Mouse (Mus musculus): Measurements from ENCODE around the gene 1700007K13Rik.

Gene 1700007K13Rik

DNA sequence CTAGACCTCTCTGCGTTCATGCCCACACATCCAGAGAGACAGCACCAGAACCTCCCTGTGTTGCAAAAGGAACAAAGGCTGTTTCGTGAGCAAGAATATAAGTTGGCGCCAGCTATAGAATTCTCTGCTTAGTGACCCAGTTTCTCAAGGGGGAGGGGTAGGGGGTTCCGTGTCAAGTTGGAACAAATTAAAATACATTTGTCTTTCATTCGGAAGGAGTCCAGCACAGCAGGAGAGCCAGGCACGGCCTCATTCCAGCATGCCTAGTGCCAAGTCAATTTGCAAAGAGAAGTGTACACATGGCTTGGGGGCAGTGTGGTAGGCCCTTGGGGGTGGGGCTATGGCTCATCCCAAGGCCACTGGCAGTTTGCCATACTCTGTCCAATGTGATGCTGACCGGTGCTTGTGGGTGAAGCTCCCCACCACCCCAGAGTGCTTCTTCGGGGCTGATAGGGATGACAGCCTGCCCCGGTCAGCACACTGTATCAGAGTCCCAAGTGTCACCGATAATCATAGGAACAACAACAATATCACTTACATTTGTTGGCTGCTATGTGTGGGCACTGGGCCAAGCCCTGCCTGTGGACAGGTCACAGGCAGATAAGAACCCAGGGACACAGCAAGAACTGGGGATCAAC lies 50.6 kb downstream of the 1700007K13Rik start:
- no peak for DNase-seq (ENCODE audit: low spot score in 2 of 2)

DNA sequence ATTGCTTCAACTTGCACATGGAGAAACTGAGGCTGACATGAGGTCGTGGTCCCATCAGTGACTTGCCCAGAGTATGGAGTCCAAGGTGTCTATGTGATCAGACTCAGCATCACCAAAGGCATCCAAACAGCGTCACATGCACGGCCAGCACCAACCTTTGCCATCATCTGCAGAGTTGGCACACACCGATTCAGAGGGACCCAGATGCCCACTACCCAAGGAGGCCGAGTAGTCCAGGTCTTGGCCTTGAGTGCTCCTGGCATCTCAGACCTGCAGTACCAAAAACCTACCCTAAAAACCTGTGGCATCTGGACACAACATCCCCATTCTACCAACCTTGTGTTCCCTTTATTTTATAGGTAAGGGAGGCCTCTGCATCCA lies 51.4 kb downstream of the 1700007K13Rik start:
- no peak for DNase-seq (ENCODE audit: low spot score in 2 of 2)

DNA sequence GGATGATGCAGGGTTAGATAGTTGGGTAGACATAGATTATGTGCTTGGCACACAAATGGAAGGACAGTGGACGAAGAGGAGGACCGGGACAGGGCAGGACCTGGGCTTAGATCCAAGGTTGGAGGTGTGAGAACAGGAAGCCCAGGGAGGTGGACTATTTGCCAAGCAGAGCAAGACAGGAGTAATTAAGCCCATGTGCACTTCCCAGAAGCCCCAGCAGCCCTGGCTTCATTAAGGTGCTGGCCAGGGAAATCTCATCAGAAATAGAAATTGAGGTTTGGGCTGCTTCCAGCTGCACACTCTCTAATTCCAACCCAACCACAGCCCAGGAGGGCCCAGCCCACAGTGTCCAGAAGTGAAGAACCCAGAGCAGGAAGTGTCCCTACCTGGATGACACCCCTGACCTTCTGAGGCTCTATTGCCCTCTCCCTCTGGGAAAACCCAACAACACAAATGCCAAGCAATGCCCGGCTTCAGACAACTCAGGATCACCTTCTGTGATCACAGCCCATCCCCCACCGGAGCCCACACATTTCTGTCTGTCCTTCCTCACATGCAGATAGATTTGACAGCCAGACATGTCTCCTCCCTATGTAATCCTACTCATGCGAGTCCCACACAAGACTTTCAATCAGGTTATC lies 51.9 kb downstream of the 1700007K13Rik start:
- DNase-seq (ENCODE audit: low spot score in 2 of 2), result no peak

DNA sequence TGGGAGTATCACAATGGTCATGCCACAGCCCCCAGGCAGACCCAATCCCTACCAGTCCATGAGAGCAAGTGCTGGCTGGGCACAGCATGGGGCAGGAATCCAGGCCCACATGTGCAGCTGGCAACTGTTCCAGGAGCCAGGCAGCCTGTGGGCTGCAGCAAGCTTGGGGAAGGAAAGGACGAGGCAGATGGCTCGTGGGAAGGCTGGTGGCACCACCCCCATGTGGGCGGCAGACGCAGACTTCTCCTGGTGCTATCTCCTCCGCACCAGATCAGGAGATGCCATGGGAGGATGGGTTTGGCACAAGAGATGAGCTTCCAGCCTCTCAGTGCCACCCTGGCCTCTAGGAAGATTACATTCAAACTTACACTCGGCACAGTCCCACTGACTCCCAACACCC lies 53.2 kb downstream of the 1700007K13Rik start:
- no peak for DNase-seq (ENCODE audit: low spot score in 2 of 2)

All from spleen, postnatal 10 days (tissue).